Mouse (Mus musculus) ES-Bruce4 (cell line): ENCODE results near the gene Pkd2l1. TPM values are rescaled to one million over a fixed set of nuclear protein-coding genes. Genes with fewer than 3 reads are reported as not detected.

ENCODE experiments used
- H3K27ac ChIP-seq: 2 replicates; pipeline ENCODE4 v1.5.1; 2012; ENCODE audit warnings: low read length, inconsistent platforms; ENCODE audit not compliant: insufficient read depth
- H3K27me3 ChIP-seq: 2 replicates; pipeline ENCODE4 v1.6.1; 2012; ENCODE audit warnings: mild to moderate bottlenecking, low read length, inconsistent platforms; ENCODE audit not compliant: control insufficient read depth, poor library complexity, insufficient read depth, severe bottlenecking
- H3K36me3 ChIP-seq: 2 replicates; pipeline ENCODE4 v1.6.1; 2012; ENCODE audit warnings: inconsistent platforms, mild to moderate bottlenecking, low read length, moderate library complexity; ENCODE audit not compliant: control insufficient read depth, poor library complexity, insufficient read depth, severe bottlenecking
- H3K4me1 ChIP-seq: one replicate; pipeline ENCODE4 v1.8.1; 2011; ENCODE audit warnings: low read length; ENCODE audit not compliant: control insufficient read depth, insufficient read depth
- H3K4me3 ChIP-seq: 2 replicates; pipeline ENCODE4 v1.5.1; 2011; ENCODE audit warnings: low read depth, mild to moderate bottlenecking, low read length
- H3K9ac ChIP-seq: 2 replicates; pipeline ENCODE4 v1.6.1; 2012; ENCODE audit warnings: low read depth, mild to moderate bottlenecking, inconsistent platforms; ENCODE audit not compliant: poor library complexity, severe bottlenecking
- H3K9me3 ChIP-seq: replicated peaks from 2 replicates; pipeline ENCODE4 v1.6.1; 2012; ENCODE audit warnings: mild to moderate bottlenecking, low read length, inconsistent platforms; ENCODE audit not compliant: control insufficient read depth, poor library complexity, insufficient read depth, severe bottlenecking
- CTCF ChIP-seq: IDR thresholded peaks from one replicate; pipeline ENCODE4 v1.8.1; 2011; ENCODE audit warnings: low read depth, low read length
- EP300 ChIP-seq: IDR thresholded peaks from 2 replicates; pipeline ENCODE4 v1.6.1; 2011; ENCODE audit warnings: low read depth, low read length; ENCODE audit not compliant: insufficient read depth
- POLR2A ChIP-seq: IDR thresholded peaks from one replicate; pipeline ENCODE4 v1.8.1; 2011; ENCODE audit warnings: low read length; ENCODE audit not compliant: insufficient read depth
- polyA plus RNA-seq: library from polyadenylated mRNA; stranded (reverse); fragments of >200 nt; gene quantifications from 2 replicates; pipeline ENCODE4 v1.2.4, GENCODE M21; 2011; ENCODE audit warnings: low read depth; ENCODE audit not compliant: missing spikeins, insufficient read depth, insufficient read length

Gene Pkd2l1
- polyA plus RNA-seq, 1 experiment: not detected

DNA sequence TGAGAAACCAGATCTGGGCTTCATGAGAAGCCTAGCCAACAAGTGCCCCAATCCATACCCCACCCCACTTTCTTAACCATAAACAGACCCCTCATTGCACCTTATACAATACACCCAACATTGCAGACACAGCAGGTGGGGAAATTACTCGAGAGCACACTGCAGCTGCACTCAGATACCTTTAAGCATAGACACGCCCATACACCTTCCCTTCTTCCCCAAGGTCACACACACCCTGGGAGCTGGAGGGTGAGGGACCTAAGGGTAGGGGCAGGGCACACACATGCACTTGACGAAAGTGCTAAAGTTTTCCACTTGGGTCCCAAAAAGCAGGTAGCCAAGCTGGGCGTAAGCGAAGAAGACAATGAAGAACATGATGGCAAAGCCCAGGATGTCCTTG is 38.5 kb downstream of the Pkd2l1 start:
- no peak overlapping the region for H3K27ac ChIP-seq
- no peaks in the 10 kb centered on the region for H3K9me3 ChIP-seq
- no peak overlapping the region for H3K4me3 ChIP-seq
- no peaks in the 10 kb centered on the region for H3K36me3 ChIP-seq
- H3K9ac ChIP-seq: no peak overlapping the region
- H3K27me3 ChIP-seq: no peaks in the 10 kb centered on the region; the same call in 1 of the 2 replicates
- TF ChIP-seq CTCF: no peak
- H3K4me1 ChIP-seq: no peaks in the 10 kb centered on the region

GRCm38 (mm10) chr19:44148991-44149390 is 43.3 kb downstream of the Pkd2l1 start:
- Histone ChIP-seq H3K4me1 (no peaks in the 10 kb centered on the region), H3K4me3 (no peak overlapping the region), H3K27me3 (no peaks in the 10 kb centered on the region; the same call in 1 of the 2 replicates), H3K36me3 (peaks cover 7% of the 10 kb centered on the region), H3K27ac (no peak overlapping the region), H3K9ac (no peak overlapping the region), H3K9me3 (no peaks in the 10 kb centered on the region)
- no peak for TF ChIP-seq EP300
- no peak for TF ChIP-seq POLR2A
- TF ChIP-seq CTCF: no peak

GRCm38 (mm10) chr19:44148345-44148744 is 43.9 kb downstream of the Pkd2l1 start:
- Histone ChIP-seq H3K4me1 (no peaks in the 10 kb centered on the region), H3K36me3 (peaks cover 14% of the 10 kb centered on the region), H3K4me3 (no peak overlapping the region), H3K9ac (no peak overlapping the region), H3K27ac (no peak overlapping the region), H3K27me3 (no peaks in the 10 kb centered on the region; the same call in 1 of the 2 replicates), H3K9me3 (no peaks in the 10 kb centered on the region)
- TF ChIP-seq CTCF: no peak
- TF ChIP-seq EP300: no peak

DNA sequence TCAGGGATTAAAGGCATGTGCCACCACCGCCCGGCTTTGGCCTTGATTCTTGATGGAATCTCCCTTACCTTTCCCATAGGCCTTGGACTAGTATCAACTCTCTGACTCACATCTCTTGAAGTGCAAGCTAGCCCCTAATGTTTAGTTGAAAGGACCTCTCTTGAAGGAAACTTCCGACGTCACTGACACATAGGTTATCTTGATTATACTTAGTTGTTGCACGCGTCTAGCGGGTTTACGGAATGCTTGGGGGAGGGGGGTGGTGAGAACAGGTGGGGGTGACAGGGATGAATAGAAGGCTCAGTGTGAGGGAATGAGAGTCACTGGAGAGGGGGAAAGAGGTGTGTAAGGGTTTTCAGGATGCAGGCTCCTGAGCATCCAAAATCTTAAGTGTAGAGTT is 45.3 kb downstream of the Pkd2l1 start:
- Histone ChIP-seq H3K27me3 (no peaks in the 10 kb centered on the region; the same call in 1 of the 2 replicates), H3K4me1 (no peaks in the 10 kb centered on the region), H3K27ac (no peak overlapping the region), H3K4me3 (no peak overlapping the region), H3K9ac (no peak overlapping the region), H3K9me3 (no peaks in the 10 kb centered on the region), H3K36me3 (peaks cover 28% of the 10 kb centered on the region)
- no peak for TF ChIP-seq POLR2A
- no peak for TF ChIP-seq CTCF
- no peak for TF ChIP-seq EP300

DNA sequence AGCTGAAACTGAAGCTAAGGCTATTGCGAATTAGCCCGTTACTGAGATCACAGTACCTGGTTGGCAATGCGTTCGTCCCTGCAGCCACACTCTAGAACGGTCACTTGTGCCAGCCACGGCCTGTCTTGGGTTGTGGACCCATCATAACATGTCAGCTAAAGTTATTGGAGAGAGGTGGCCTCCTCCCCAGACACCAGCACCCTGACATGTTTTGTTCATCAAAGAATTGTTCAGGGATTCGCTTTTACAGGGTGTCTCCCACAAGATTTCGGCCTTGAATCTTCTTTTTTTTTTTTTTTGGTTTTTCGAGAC is 45.7 kb downstream of the Pkd2l1 start:
- Histone ChIP-seq H3K9me3 (no peaks in the 10 kb centered on the region), H3K4me3 (peak overlapping the region; percentile 57), H3K4me1 (no peaks in the 10 kb centered on the region), H3K27ac (no peak overlapping the region), H3K9ac (no peak overlapping the region), H3K27me3 (no peaks in the 10 kb centered on the region), H3K36me3 (peaks cover 32% of the 10 kb centered on the region)
- TF ChIP-seq CTCF (no peak), EP300 (no peak), POLR2A (no peak)

DNA sequence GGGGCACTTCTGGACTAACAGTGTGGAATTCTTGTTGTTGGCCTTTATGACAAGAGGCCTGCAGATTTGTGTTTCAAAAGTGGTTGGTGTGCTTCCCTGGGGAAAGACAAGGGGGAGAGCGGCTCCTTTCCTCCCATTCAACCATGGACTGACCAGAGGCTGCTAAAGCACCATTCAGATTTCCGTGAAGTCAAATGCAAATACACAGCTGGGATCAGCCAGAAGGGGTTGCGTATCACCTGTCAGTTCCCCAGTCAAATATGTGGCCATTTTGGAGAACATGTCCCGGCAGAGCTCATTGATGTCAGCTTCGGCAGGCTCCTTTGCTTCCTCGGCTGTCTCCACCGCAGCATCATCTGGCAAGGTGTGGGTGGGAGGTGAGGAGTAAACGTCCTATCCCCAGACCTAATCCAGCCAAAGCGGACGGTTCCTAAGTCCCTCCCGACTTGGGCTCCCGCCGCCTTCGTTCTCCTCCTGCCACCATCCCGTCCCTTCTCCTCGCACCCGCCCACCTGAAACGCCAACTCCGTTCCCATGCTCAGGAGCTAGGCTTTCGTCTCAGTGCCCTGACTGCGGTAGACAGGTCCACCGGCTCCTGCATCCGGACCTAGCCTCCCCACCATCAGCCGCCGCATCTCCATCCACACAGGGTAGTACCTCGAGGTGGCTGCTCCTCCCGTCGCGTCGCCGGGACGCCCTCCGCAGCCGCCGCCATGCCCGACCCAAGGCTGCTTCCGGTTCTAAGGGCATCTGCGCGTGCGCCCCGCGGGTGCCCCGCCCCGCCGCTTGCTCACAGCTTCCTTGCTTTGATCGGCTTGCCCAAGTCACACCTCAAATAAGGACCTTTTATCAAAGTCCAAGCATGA is 46.3 kb downstream of the Pkd2l1 start, which contains the start of gene Bloc1s2:
Gene Bloc1s2 (minus strand): TSS at position 745 of the 866 bp plus-strand sequence.
- no peaks in the 10 kb centered on the region for H3K27me3 ChIP-seq
- H3K36me3 ChIP-seq: peaks cover 37% of the 10 kb centered on the region
- no peaks in the 10 kb centered on the region for H3K4me1 ChIP-seq
- no peaks in the 10 kb centered on the region for H3K9me3 ChIP-seq
- H3K27ac ChIP-seq: no peak within 1 kb of the TSS
- TF ChIP-seq POLR2A (peak; percentile 27), EP300 (no peak)
- H3K4me3 ChIP-seq: peak within 1 kb of the TSS; percentile 87
- H3K9ac ChIP-seq: peak within 1 kb of the TSS; percentile 69
